Comparison of ENCODE assay signal across 9 mouse cellular contexts in genomic region chr19:34684857-34685256, GRCm38 (mm10). TPM values are rescaled to one million over a fixed set of nuclear protein-coding genes. Genes with fewer than 3 reads are reported as not detected.
DNase-seq lines count a peak whose midpoint lies in the region; ATAC-seq and TF ChIP-seq lines count a peak whose summit lies in the region.
"Had no signal": no experiment of that assay in that cellular context is flagged by ENCODE, and none has a peak within 500 bp of the region (broad histone marks: within the 10 kb centered on the region; RNA-seq: fewer than 3 reads in every experiment).

No protein-coding gene starts in this region.

- no peak overlapping the region for H3K27ac ChIP-seq in gastrocnemius, adult 2 months
- H3K27ac ChIP-seq in embryonic facial prominence, embryonic 14.5 days (replicated peaks; ENCODE audit: low read depth, low read length) = no peak overlapping the region

- H3K9ac ChIP-seq in embryonic facial prominence, embryonic 14.5 days (ENCODE audit: low read depth, low read length) = no peak overlapping the region

- no peaks in the 10 kb centered on the region for H3K9me3 ChIP-seq in embryonic facial prominence, embryonic 14.5 days (ENCODE audit: control insufficient read depth, low read length)

- no peak overlapping the region for H3K4me2 ChIP-seq in embryonic facial prominence, embryonic 14.5 days (ENCODE audit: low read depth, low read length)

- H3K27me3 ChIP-seq in embryonic facial prominence, embryonic 14.5 days (replicated peaks; ENCODE audit: control insufficient read depth, insufficient read depth, low read length) = no peaks in the 10 kb centered on the region

- no peak for ATAC-seq in embryonic facial prominence, embryonic 14.5 days (ENCODE audit: low read depth)

- 58% methylated on average over 1 of the region's 1 CpGs for WGBS in embryonic facial prominence, embryonic 14.5 days

- peak; percentile 63 for TF ChIP-seq CTCF in gastrocnemius, adult 2 months (IDR thresholded peaks at IDR 0.05)

- peak; percentile 26 for DNase-seq in gastrocnemius, adult 2 months
- DNase-seq in gastrocnemius, postnatal 25 days = no peak
- DNase-seq in urinary bladder, postnatal 14 days (ENCODE audit: low spot score) = peak; percentile 54
- no peak for DNase-seq in urinary bladder, postnatal 4 days (ENCODE audit: low spot score in 2 of 2)
- peak; percentile 53 for DNase-seq in embryonic facial prominence, embryonic 14.5 days (ENCODE audit: low spot score)
- DNase-seq in kidney, postnatal 14 days = peak; percentile 76
- DNase-seq in lung, postnatal 36 days = peak; percentile 76
- peak; percentile 12 for DNase-seq in thymus, postnatal 25 days

- intact Hi-C loops in gastrocnemius, adult 2 months (cut with DNase I) = no loop called here

- H3K4me1 ChIP-seq in embryonic facial prominence, embryonic 14.5 days (ENCODE audit: control insufficient read depth, insufficient read depth, low read length) = no peaks in the 10 kb centered on the region

- H3K36me3 ChIP-seq in embryonic facial prominence, embryonic 14.5 days (ENCODE audit: control insufficient read depth, insufficient read depth, low read length) = no peaks in the 10 kb centered on the region

- no peak overlapping the region for H3K4me3 ChIP-seq in gastrocnemius, adult 2 months
- H3K4me3 ChIP-seq in embryonic facial prominence, embryonic 14.5 days (ENCODE audit: low read depth, low read length) = no peak overlapping the region

RNA-seq across cellular contexts. Expression of gene Ifit1, which starts 44.2 kb away (rescaled TPM):
- total RNA-seq in gastrocnemius, adult 2 months (2021) = under 1 TPM; 0.33 to 0.47 TPM
- under 1 TPM; 0.43 to 0.54 TPM for total RNA-seq in gastrocnemius, postnatal 25 days (2021)
- polyA plus RNA-seq in embryonic facial prominence, embryonic 14.5 days (2014; fragmentation: Nextera tagmentation; extraction: Ambion mirVana) = 0.77 and 1.0 TPM in 2 replicates

RNA-seq across cellular contexts. Expression of gene Ifit1bl2, which starts 44.3 kb away (rescaled TPM):
- under 1 TPM in 1 of 2 experiments, not detected in 1; 0.11 TPM for total RNA-seq in gastrocnemius, adult 2 months (2021)
- total RNA-seq in gastrocnemius, postnatal 25 days (2021) = not detected
- polyA plus RNA-seq in embryonic facial prominence, embryonic 14.5 days (2014; fragmentation: Nextera tagmentation; extraction: Ambion mirVana) = 0.18 and 0.40 TPM in 2 replicates
- polyA plus RNA-seq: stomach, embryonic 14.5 days had no signal

Comparison
In these comparisons a context has a peak if more than half of its experiments do, and no peak if none do; other contexts are left out.
1. DNase-seq: peak in gastrocnemius, adult 2 months (single experiment), urinary bladder, postnatal 14 days (single experiment), embryonic facial prominence, embryonic 14.5 days (single experiment), kidney, postnatal 14 days (single experiment), lung, postnatal 36 days (single experiment) and thymus, postnatal 25 days (single experiment); none in gastrocnemius, postnatal 25 days (single experiment) and urinary bladder, postnatal 4 days (0 of 2).